Mouse (Mus musculus): ENCODE data around the gene Myh3. TPM values are rescaled to one million over a fixed set of nuclear protein-coding genes. Genes with fewer than 3 reads are reported as not detected.

Gene Myh3
- polyA plus RNA-seq, 1 experiment from 2014 or later, result 0.10 TPM

DNA sequence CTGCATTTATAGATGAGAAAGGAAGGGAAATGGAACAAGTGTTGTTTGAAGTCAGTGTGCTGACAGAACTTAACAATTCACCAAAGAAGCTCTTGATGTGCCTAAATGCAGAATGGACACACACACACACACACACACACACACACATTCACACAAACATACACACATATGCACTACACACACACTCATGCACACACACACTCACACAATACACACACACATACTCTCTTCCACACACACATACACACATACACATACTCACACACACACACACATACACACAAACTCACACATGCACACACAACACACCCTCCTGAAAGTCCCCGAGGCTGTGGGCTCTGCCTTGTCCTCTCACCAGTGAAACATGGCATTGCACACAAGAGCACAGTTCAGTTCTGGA, 26.1 kb downstream of the Myh3 start:
- no peak overlapping the region for H3K27ac ChIP-seq (ENCODE audit: low read depth, low read length)
- H3K9ac ChIP-seq (ENCODE audit: low read depth, low read length), result no peak overlapping the region; the same call in 1 of the 2 replicates
- no peaks in the 10 kb centered on the region for H3K4me1 ChIP-seq (replicated peaks; ENCODE audit: control insufficient read depth, insufficient read depth, low read length)
- no peaks in the 10 kb centered on the region for H3K27me3 ChIP-seq (replicated peaks; ENCODE audit: control insufficient read depth, insufficient read depth, low read length)
- H3K4me3 ChIP-seq (ENCODE audit: low read depth, low read length), result no peak overlapping the region
- H3K9me3 ChIP-seq (ENCODE audit: control insufficient read depth), result no peaks in the 10 kb centered on the region
- ATAC-seq, result no peak
- whole genome bisulfite sequencing, result 70% methylated on average over 1 of the region's 1 CpGs
- no peak overlapping the region for H3K4me2 ChIP-seq (replicated peaks; ENCODE audit: low read depth)
- no peaks in the 10 kb centered on the region for H3K36me3 ChIP-seq (ENCODE audit: control insufficient read depth, insufficient read depth)
- TF ChIP-seq CTCF (IDR thresholded peaks at IDR 0.05; ENCODE audit: low read depth), result no peak

DNA sequence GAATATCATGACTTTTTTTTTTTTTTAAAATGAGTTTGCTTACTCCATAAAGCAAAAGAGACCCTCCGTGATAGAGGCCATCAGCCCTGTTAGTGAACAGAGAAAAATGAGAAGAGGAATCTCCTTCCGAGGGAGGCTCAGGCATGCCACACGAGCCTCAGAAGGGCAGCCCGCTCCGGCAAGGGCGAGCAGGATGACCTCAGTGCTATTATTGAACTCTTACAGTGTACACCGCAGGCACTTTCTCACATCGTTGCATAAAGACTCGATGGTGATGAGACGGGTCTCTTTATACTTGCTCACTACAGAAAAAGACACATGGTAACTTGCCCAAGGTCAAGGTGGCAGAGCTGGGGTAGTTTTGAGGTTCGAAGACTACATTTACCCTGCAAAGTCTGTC, 26.6 kb downstream of the Myh3 start:
- Histone ChIP-seq H3K27ac (ENCODE audit: low read depth, low read length) (no peak overlapping the region), H3K4me1 (replicated peaks; ENCODE audit: control insufficient read depth, insufficient read depth, low read length) (no peaks in the 10 kb centered on the region), H3K36me3 (ENCODE audit: control insufficient read depth, insufficient read depth) (no peaks in the 10 kb centered on the region), H3K4me3 (ENCODE audit: low read depth, low read length) (no peak overlapping the region), H3K27me3 (replicated peaks; ENCODE audit: control insufficient read depth, insufficient read depth, low read length) (no peaks in the 10 kb centered on the region), H3K4me2 (replicated peaks; ENCODE audit: low read depth) (no peak overlapping the region), H3K9ac (ENCODE audit: low read depth, low read length) (no peak overlapping the region), H3K9me3 (ENCODE audit: control insufficient read depth) (no peaks in the 10 kb centered on the region)
- ATAC-seq, result no peak
- no peak for TF ChIP-seq CTCF (IDR thresholded peaks at IDR 0.05; ENCODE audit: low read depth)
- WGBS, result 77% methylated on average over 11 of the region's 11 CpGs

DNA sequence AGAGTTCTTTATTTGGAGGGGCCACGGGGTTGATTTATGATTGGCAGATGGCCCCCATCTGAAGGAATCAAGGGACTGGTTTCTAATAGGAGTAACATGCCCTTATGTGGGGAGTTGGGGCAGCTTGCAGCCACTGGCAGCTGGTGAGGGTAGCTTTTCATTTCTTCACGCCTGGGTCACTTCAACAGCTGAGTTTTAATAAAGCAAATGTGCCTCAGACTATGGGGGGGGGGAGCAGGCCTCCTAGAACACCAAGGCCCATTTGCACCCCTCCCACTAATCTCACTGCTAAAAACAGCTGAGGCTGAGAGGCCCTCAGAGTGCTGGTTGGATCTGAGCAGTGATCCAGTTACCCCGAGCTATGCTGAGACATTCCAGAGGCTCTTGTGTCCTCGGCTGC, 27.6 kb downstream of the Myh3 start:
- Histone ChIP-seq H3K27ac (ENCODE audit: low read depth, low read length) (no peak overlapping the region), H3K9ac (ENCODE audit: low read depth, low read length) (no peak overlapping the region), H3K4me1 (replicated peaks; ENCODE audit: control insufficient read depth, insufficient read depth, low read length) (no peaks in the 10 kb centered on the region), H3K36me3 (ENCODE audit: control insufficient read depth, insufficient read depth) (no peaks in the 10 kb centered on the region), H3K27me3 (replicated peaks; ENCODE audit: control insufficient read depth, insufficient read depth, low read length) (no peaks in the 10 kb centered on the region), H3K9me3 (ENCODE audit: control insufficient read depth) (no peaks in the 10 kb centered on the region), H3K4me3 (ENCODE audit: low read depth, low read length) (no peak overlapping the region), H3K4me2 (replicated peaks; ENCODE audit: low read depth) (no peak overlapping the region)
- TF ChIP-seq CTCF (IDR thresholded peaks at IDR 0.05; ENCODE audit: low read depth), result no peak
- ATAC-seq, result no peak
- 61% methylated on average over 4 of the region's 4 CpGs for WGBS

DNA sequence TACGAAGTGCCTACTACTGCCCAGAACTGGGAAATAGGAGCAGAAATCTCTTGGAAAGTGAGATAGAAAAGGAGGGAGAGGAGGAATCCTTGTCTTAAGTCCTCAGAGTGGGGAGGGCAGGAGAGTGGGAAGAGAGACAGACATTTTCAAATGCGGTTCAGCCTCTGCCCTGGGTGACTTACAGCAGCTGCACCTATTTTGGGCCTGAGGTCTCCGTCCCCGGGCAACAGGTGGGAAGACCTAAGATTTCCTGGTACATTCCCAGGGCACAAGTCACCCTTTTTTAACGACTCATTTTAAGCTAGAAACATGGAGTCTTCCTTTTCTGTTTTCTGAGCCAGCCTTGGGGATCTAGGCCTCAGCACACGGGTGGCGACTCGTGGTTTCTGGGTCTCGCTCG, 28.9 kb downstream of the Myh3 start:
- Histone ChIP-seq H3K36me3 (ENCODE audit: control insufficient read depth, insufficient read depth) (no peaks in the 10 kb centered on the region), H3K4me2 (replicated peaks; ENCODE audit: low read depth) (no peak overlapping the region), H3K4me3 (ENCODE audit: low read depth, low read length) (no peak overlapping the region), H3K27me3 (replicated peaks; ENCODE audit: control insufficient read depth, insufficient read depth, low read length) (no peaks in the 10 kb centered on the region), H3K27ac (ENCODE audit: low read depth, low read length) (no peak overlapping the region), H3K9me3 (ENCODE audit: control insufficient read depth) (no peaks in the 10 kb centered on the region), H3K9ac (ENCODE audit: low read depth, low read length) (no peak overlapping the region), H3K4me1 (replicated peaks; ENCODE audit: control insufficient read depth, insufficient read depth, low read length) (no peaks in the 10 kb centered on the region)
- no peak for ATAC-seq
- TF ChIP-seq CTCF (IDR thresholded peaks at IDR 0.05; ENCODE audit: low read depth), result no peak
- WGBS, result 89% methylated on average over 10 of the region's 10 CpGs

DNA sequence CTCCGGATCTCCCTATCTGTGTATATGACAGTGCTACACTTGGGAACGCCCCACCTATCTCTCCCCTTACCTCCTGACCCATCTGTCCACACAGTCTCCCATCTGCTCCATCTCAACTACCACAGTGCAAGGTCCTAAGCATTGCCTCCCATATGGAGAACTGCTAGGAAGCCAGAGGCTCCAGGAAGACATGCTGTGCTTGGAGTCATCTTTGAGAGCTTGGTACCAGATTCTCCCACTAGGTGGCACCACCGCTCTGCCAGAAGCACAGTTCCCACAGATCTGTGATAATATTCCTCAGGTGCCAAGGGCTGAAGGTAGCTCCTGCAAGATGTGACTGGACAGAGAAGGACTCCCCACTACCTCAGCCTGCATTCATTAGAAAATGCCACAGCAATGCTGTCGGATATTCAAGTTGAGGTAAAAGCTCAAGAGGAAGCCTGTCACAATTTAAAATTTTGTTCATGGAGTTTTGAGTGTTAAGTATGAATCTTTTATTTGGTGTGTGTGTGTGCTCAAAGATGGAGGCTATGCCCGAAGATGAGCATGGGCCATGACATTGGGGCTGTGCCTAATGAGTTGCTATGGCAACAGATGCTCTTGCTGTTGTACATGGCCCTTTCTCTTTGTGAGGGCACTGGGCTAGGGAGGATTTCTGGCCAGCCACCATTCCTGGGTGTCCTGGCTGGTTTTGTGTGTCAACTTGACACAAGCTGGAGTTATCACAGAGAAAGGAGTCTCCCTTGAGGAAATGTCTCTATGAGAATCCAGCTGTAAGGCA, 32.3 kb downstream of the Myh3 start:
- no peaks in the 10 kb centered on the region for H3K4me1 ChIP-seq (replicated peaks; ENCODE audit: control insufficient read depth, insufficient read depth, low read length)
- no peak overlapping the region for H3K4me2 ChIP-seq (replicated peaks; ENCODE audit: low read depth)
- H3K4me3 ChIP-seq (ENCODE audit: low read depth, low read length), result no peak overlapping the region
- ATAC-seq, result no peak
- H3K36me3 ChIP-seq (ENCODE audit: control insufficient read depth, insufficient read depth), result no peaks in the 10 kb centered on the region
- no peak overlapping the region for H3K27ac ChIP-seq (ENCODE audit: low read depth, low read length)
- WGBS, result 32% methylated on average over 5 of the region's 5 CpGs
- H3K9ac ChIP-seq (ENCODE audit: low read depth, low read length), result no peak overlapping the region
- peak; percentile 92 for TF ChIP-seq CTCF (IDR thresholded peaks at IDR 0.05; ENCODE audit: low read depth)
- no peaks in the 10 kb centered on the region for H3K9me3 ChIP-seq (ENCODE audit: control insufficient read depth)
- no peaks in the 10 kb centered on the region; the same call in 1 of the 2 replicates for H3K27me3 ChIP-seq (replicated peaks; ENCODE audit: control insufficient read depth, insufficient read depth, low read length)

DNA sequence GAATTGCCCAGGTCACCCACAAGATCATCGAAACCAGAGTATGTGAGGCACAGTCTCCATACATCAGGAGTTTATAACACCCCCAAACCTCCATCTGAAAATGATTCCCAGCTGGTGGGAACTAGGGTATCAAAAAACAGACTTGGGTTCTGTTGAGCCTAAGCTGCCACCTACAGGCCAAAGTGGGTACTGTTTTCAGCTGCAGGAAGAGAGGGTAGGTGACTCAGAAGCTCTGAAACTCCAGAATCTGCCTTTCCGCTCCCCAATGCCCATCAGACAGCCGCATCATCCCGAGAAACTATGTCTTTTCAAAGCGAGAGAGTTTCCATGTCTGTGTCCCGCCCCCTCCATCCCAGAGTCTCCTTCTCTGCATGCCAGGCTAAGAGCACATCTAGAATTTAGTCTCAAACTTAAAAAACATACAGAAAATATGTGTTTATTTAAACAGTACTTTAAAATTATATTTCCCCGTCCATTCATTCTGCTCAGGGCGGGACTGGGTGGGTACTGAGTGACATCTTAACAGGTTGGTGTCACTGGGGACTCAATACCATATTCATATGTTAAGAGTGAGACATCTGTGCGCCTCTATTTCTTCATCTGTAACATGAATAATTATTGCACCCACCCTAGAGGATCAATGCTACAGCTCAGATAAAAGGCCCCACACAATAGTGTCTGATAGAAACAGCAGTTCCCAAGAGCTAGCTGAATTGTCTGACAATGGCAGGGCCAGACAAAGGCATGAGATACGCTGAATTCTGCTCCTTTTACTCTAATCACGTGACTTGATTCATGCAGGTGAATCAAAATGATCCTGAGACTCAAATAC, 34.1 kb downstream of the Myh3 start:
- Histone ChIP-seq H3K4me3 (ENCODE audit: low read depth, low read length) (no peak overlapping the region), H3K9me3 (ENCODE audit: control insufficient read depth) (no peaks in the 10 kb centered on the region), H3K4me1 (replicated peaks; ENCODE audit: control insufficient read depth, insufficient read depth, low read length) (no peaks in the 10 kb centered on the region), H3K9ac (ENCODE audit: low read depth, low read length) (no peak overlapping the region), H3K27me3 (replicated peaks; ENCODE audit: control insufficient read depth, insufficient read depth, low read length) (no peaks in the 10 kb centered on the region; the same call in 1 of the 2 replicates), H3K27ac (ENCODE audit: low read depth, low read length) (no peak overlapping the region), H3K36me3 (ENCODE audit: control insufficient read depth, insufficient read depth) (no peaks in the 10 kb centered on the region), H3K4me2 (replicated peaks; ENCODE audit: low read depth) (no peak overlapping the region)
- 30% methylated on average over 11 of the region's 11 CpGs for WGBS
- no peak for ATAC-seq
- peak; percentile 81 for TF ChIP-seq CTCF (IDR thresholded peaks at IDR 0.05; ENCODE audit: low read depth)
